Mouse (Mus musculus) forebrain, embryonic 11.5 days (tissue): ENCODE results near the gene Itsn1. TPM values are rescaled to one million over a fixed set of nuclear protein-coding genes. Genes with fewer than 3 reads are reported as not detected.

Source experiments
- ATAC-seq: fragments of 200-750 bp; cut with Nextera tagmentation; replicated peaks from 2 replicates; pipeline ENCODE4 v1.8.0; 2017; ENCODE audit warnings: moderate TSS enrichment; ENCODE audit not compliant: low FRiP score
- DNase-seq: peaks from one replicate; pipeline ENCODE4 v3.0.0-alpha.2; 2017; ENCODE audit warnings: low spot score
- H3K27ac ChIP-seq: fragments of 300-500 bp; sonication (generic); 2 replicates; pipeline ENCODE4 v1.5.1; 2014; ENCODE audit warnings: low read depth, low read length
- H3K27me3 ChIP-seq: fragments of 300-500 bp; sonication (generic); 2 replicates; pipeline ENCODE4 v1.6.1; 2014; ENCODE audit warnings: mild to moderate bottlenecking, low read length, mixed read lengths; ENCODE audit not compliant: control insufficient read depth, insufficient read depth
- H3K36me3 ChIP-seq: fragments of 300-500 bp; sonication (generic); 2 replicates; pipeline ENCODE4 v1.6.1; 2014; ENCODE audit warnings: mild to moderate bottlenecking, low read length, moderate library complexity, mixed read lengths; ENCODE audit not compliant: control insufficient read depth, insufficient read depth
- H3K4me1 ChIP-seq: fragments of 300-500 bp; sonication (generic); replicated peaks from 2 replicates; pipeline ENCODE4 v1.6.1; 2014; ENCODE audit warnings: low read length, mixed read lengths; ENCODE audit not compliant: control insufficient read depth, insufficient read depth
- H3K4me2 ChIP-seq: fragments of 300-500 bp; sonication (generic); 2 replicates; pipeline ENCODE4 v1.6.1; 2014; ENCODE audit warnings: low read depth, mild to moderate bottlenecking, low read length, moderate library complexity, mixed read lengths; ENCODE audit not compliant: severe bottlenecking
- H3K4me3 ChIP-seq: fragments of 300-500 bp; sonication (generic); 2 replicates; pipeline ENCODE4 v1.5.1; 2014; ENCODE audit warnings: low read depth, low read length
- H3K9ac ChIP-seq: fragments of 300-500 bp; sonication (generic); 2 replicates; pipeline ENCODE4 v1.6.1; 2014; ENCODE audit warnings: low read length
- H3K9me3 ChIP-seq: fragments of 300-500 bp; sonication (generic); 2 replicates; pipeline ENCODE4 v1.6.1; 2016; ENCODE audit warnings: low read length, mixed read lengths; ENCODE audit not compliant: control insufficient read depth
- WGBS: fragments of 180-500 bp; shearing (Covaris S2); extraction: QIAGEN DNeasy Blood & Tissue Kit; methylation state at CpG from one replicate; pipeline ENCODE4 v1.1.7; 2014; 5-methylcytosine and 5-hydroxymethylcytosine counted together
- polyA plus RNA-seq: library from polyadenylated mRNA; unstranded; fragments of >200 nt; fragmentation: Nextera tagmentation; extraction: Ambion mirVana; gene quantifications from 2 replicates; pipeline ENCODE4 v1.2.1, GENCODE M21; 2014

The Itsn1 gene
- polyA plus RNA-seq, 1 experiment from 2014 or later: 55.2 TPM

GRCm38 (mm10) chr16:91724247-91724646 lies 4.8 kb upstream of the Itsn1 start:
- no peak overlapping the region for H3K27ac ChIP-seq
- H3K27me3 ChIP-seq: no peaks in the 10 kb centered on the region
- H3K9ac ChIP-seq: no peak overlapping the region
- no peak for ATAC-seq
- peaks cover 4% of the 10 kb centered on the region; the same call in 1 of the 2 replicates for H3K4me1 ChIP-seq
- no peak overlapping the region for H3K4me2 ChIP-seq
- H3K9me3 ChIP-seq: no peaks in the 10 kb centered on the region
- 36% methylated on average over 3 of the region's 3 CpGs for WGBS
- no peak overlapping the region for H3K4me3 ChIP-seq
- peak; percentile 68 for DNase-seq
- no peaks in the 10 kb centered on the region; the same call in 1 of the 2 replicates for H3K36me3 ChIP-seq

DNA sequence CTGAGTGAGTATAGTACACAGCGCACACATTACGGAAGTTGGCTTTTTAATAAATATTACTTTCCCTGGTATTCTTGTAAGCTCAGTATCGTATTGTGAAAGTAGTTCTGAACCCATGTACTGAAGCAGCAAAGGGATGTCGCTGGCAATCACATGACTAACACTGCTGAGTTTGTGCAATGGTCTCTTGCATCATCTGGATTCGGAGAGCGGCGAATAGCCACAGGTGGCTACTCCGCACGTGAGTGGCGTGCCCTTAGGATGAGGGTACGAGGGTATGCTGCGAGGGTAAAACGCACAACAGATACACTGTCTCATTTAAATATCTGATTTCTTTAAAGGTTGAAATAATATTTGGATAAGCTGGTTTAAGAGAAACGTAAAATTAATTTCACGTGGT lies 1.6 kb upstream of the Itsn1 start:
- Histone ChIP-seq H3K27ac (no peak overlapping the region), H3K4me1 (peaks cover 6% of the 10 kb centered on the region; the same call in 1 of the 2 replicates), H3K4me3 (peak overlapping the region; percentile 94), H3K9me3 (no peaks in the 10 kb centered on the region), H3K4me2 (peak overlapping the region; percentile 81), H3K9ac (peak overlapping the region; percentile 68; the same call in 1 of the 2 replicates), H3K36me3 (no peaks in the 10 kb centered on the region), H3K27me3 (no peaks in the 10 kb centered on the region)
- 90% methylated on average over 15 of the region's 15 CpGs for WGBS
- DNase-seq: no peak
- no peak for ATAC-seq

GRCm38 (mm10) chr16:91728123-91729065 lies 687 bp upstream of the Itsn1 start, which contains the start of gene Cryzl1:
Gene Cryzl1, minus strand, starts transcription at chr16:91728975.
- Histone ChIP-seq H3K4me1 (peaks cover 6% of the 10 kb centered on the region; the same call in 1 of the 2 replicates), H3K4me2 (peak within 1 kb of the TSS; percentile 81), H3K27ac (peak within 1 kb of the TSS; percentile 92), H3K36me3 (no peaks in the 10 kb centered on the region), H3K9ac (peak within 1 kb of the TSS; percentile 91), H3K27me3 (no peaks in the 10 kb centered on the region), H3K9me3 (no peaks in the 10 kb centered on the region), H3K4me3 (peak within 1 kb of the TSS; percentile 94)
- WGBS: 1% methylated on average over 46 of the region's 46 CpGs
- DNase-seq (peak; percentile 98), ATAC-seq (peak; percentile 95)

- Histone ChIP-seq H3K9me3 (no peaks in the 10 kb centered on the region), H3K4me2 (peak overlapping the region; percentile 63), H3K36me3 (no peaks in the 10 kb centered on the region), H3K4me3 (peak overlapping the region; percentile 94), H3K9ac (peak overlapping the region; percentile 91), H3K27me3 (no peaks in the 10 kb centered on the region), H3K27ac (peak overlapping the region; percentile 92), H3K4me1 (peaks cover 6% of the 10 kb centered on the region)
- peak; percentile 78 for DNase-seq
- ATAC-seq: peak; percentile 0; the same call in 1 of the 2 replicates
- WGBS: 1% methylated on average over 38 of the region's 44 CpGs
Observed at GRCm38 (mm10) chr16:91729821-91730441, 850 bp downstream of the Itsn1 start.

GRCm38 (mm10) chr16:91730446-91730845 lies 1.4 kb downstream of the Itsn1 start:
- peaks cover 6% of the 10 kb centered on the region for H3K4me1 ChIP-seq
- WGBS: 0% methylated on average over 11 of the region's 11 CpGs
- no peaks in the 10 kb centered on the region for H3K9me3 ChIP-seq
- no peaks in the 10 kb centered on the region for H3K36me3 ChIP-seq
- H3K27me3 ChIP-seq: no peaks in the 10 kb centered on the region
- peak overlapping the region; percentile 63 for H3K4me2 ChIP-seq
- H3K27ac ChIP-seq: peak overlapping the region; percentile 92; the same call in 1 of the 2 replicates
- DNase-seq (no peak), ATAC-seq (no peak)
- H3K9ac ChIP-seq: peak overlapping the region; percentile 91
- H3K4me3 ChIP-seq: peak overlapping the region; percentile 94

DNA sequence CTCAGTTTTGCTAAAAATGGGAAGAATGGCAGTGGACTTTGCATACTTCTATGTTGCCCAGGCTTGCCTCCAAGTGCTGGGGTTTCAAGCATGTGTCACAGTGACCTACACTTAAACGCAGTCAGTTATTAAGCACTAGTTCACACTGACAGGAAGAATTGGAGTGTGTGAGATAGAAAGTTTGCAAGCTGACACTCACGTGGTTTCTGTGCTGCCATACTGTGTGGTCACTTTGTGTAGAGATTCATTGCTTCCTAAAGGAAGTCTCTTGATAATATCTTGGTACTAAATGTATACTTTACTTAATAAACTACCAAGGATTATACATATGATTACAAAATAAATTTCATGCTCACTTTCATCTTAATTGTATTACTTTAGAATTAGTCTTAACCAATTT lies 3.7 kb downstream of the Itsn1 start:
- no peak overlapping the region for H3K4me3 ChIP-seq
- no peaks in the 10 kb centered on the region for H3K9me3 ChIP-seq
- no peaks in the 10 kb centered on the region for H3K36me3 ChIP-seq
- H3K4me2 ChIP-seq: no peak overlapping the region
- H3K27me3 ChIP-seq: no peaks in the 10 kb centered on the region
- no peak overlapping the region for H3K9ac ChIP-seq
- ATAC-seq (no peak), DNase-seq (no peak)
- no peak overlapping the region for H3K27ac ChIP-seq
- 86% methylated on average over 2 of the region's 2 CpGs for WGBS
- H3K4me1 ChIP-seq: peaks cover 1% of the 10 kb centered on the region; the same call in 1 of the 2 replicates

DNA sequence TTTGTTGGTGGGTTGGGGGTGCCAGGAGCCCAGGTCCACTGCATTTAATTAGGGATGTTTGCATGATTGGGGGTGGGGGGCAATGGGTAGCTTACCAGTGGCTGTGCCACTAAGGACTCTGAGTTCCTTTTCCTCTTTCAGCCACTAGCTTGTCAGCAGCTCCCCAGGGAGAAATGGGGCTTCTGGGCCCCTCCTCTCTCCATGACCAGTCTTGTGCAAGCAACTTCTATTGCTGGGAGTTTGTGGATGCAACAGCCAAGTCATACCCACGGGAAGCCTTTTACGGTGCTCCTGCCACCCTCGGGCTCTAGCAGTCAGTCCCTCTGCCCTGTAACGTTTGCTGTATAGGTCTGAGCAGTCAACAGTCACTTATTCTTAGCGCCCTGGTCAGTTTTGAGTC lies 5.7 kb downstream of the Itsn1 start:
- H3K9ac ChIP-seq: no peak overlapping the region

DNA sequence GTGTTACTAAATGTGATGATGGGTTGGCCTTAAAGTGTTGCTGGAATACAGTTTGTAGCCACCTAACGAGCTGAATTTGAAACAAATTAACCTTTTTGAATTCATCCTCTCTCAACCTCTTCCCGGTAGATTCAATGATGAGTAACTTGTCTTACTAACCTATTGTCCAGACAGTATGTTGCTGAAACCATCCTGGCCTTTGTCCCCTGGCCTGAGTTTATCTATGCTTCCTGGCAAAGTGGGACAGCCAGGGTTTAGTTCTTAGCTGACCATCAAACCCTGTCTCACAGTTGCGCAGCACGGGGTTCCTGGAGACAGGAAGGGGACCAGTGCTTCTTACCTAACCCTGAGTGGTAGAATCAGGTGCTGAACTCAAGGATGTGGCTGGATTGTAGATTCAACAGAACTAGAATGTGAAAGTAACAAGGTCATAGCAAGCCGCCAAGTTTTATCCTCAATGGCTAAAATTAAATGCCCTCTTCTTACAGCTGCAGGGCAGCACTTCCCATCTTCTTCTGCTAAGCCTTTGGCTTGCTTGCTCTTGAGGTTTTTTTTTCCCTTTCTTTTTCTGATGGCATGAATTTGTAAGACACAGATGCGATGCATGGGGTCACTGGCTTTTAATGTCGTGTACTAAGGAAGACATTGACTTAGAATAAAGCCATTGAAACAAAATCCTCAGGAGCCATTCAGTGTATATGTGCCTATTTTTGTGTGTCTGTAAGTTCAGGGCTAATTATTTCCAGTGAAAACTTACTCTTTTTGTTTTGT lies 7.2 kb downstream of the Itsn1 start:
- H3K9ac ChIP-seq: no peak overlapping the region
- 76% methylated on average over 7 of the region's 7 CpGs for WGBS
- H3K4me3 ChIP-seq: no peak overlapping the region
- DNase-seq (no peak), ATAC-seq (no peak)
- peaks cover 1% of the 10 kb centered on the region; the same call in 1 of the 2 replicates for H3K4me1 ChIP-seq
- no peak overlapping the region for H3K4me2 ChIP-seq
- no peak overlapping the region for H3K27ac ChIP-seq
- no peaks in the 10 kb centered on the region for H3K36me3 ChIP-seq
- H3K9me3 ChIP-seq: no peaks in the 10 kb centered on the region
- H3K27me3 ChIP-seq: no peaks in the 10 kb centered on the region

More for the DNA sequence above, 5.7 kb downstream of the Itsn1 start:
- no peak overlapping the region for H3K27ac ChIP-seq
- H3K4me1 ChIP-seq: peaks cover 1% of the 10 kb centered on the region; the same call in 1 of the 2 replicates
- no peaks in the 10 kb centered on the region for H3K36me3 ChIP-seq
- no peak overlapping the region for H3K4me2 ChIP-seq
- ATAC-seq: no peak
- H3K4me3 ChIP-seq: no peak overlapping the region
- 72% methylated on average over 5 of the region's 5 CpGs for WGBS
- no peak for DNase-seq
- no peaks in the 10 kb centered on the region for H3K27me3 ChIP-seq
- no peaks in the 10 kb centered on the region for H3K9me3 ChIP-seq
